Mouse (Mus musculus): ENCODE results near the gene Rgs18.

DNA sequence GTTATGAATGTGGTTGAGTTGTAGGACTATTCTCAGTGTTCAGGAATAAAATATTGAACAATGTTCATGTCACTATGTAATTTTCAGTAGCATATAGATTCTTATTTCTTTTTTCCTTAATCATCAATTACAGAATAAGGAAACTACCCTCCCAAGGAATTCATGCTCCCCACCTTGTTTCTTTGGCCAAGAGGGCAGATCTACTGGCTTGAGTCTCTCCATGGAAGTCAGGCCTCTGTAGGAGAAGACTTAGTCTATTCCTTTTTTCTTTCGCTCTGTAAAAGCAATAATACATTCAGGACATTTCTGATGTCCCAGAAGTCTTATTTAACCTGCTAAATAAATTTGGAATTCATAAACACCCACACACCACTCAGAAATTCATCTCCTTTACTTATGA lies 841 bp downstream of the Rgs18 start:
- TF ChIP-seq POLR2A (IDR thresholded peaks at IDR 0.05; ENCODE audit: insufficient read depth, low read length) (no peak), CTCF (IDR thresholded peaks at IDR 0.05; ENCODE audit: low read depth, low read length) (no peak)

All from ES-Bruce4 (cell line).